Mouse (Mus musculus): Measurements from ENCODE around the gene Ambra1.

Ambra1 gene

DNA sequence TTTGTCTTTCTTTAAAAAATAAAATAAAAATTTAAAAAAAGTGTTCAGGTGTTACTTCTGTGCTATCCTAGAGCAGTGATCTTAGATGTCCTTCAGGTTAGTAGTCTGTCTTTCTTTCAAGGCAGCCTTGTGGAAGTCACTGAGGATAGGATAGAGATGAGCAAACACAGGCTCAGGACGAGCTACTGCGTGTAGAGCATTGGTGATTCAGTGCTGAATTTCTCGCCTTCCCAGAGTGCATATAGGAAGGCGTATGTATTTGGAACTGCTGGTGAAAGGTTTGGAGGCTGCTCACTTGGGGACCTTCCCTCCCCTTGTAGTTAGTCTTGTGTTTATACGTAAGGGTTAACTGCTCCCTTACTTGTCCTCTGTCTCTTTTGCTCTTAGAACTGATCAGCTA, 5.3 kb downstream of the Ambra1 start:
- DNase-seq (ENCODE audit: low read depth, low spot score) = no peak

DNA sequence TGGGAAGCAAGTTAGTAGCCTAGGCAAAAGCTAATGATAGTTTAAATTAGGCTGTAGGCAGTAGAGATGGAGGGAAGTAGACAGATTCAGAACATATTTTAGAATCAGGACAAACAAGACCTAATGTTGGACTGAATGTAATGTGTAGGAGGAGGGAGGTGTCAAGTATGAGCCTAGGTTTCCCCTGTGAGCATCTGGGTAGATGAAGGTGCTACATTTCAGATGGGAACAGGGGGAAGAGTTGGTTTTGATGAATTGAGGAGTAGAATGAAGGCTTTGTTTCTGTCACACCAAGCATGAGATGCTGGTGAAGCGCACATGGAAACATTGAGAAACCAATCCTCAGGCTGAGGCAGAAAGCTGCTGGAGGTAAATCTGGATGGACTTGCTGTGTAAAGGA, 9.7 kb downstream of the Ambra1 start:
- peak; percentile 61 for DNase-seq (ENCODE audit: low read depth, low spot score)

- no peak for DNase-seq (ENCODE audit: low read depth, low spot score)
Observed at GRCm38 (mm10) chr2:91744686-91745085, 14.8 kb downstream of the Ambra1 start.

DNA sequence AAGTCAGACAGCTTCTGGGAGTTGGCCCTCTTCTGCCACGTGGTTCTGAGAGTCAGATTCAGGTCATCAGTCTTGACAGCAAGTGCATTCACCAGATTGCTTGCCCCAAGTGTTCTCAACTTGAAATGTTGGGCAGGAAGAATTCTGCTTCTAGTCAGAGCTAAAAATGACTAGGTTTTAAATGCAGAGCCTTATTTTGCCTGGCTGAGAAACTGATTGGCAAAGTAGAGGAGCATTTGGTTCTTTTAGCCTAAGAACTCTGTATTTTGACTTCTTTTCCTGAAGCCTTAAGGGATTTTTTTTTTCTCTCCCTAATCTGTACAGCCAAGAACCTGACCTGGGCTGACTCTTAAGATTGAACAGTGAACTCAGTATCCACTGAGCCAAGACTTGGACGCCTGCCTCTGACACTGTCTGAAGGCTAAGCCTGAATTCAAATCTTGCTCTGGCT, 19.9 kb downstream of the Ambra1 start:
- peak; percentile 67 for DNase-seq (ENCODE audit: low read depth, low spot score)

DNA sequence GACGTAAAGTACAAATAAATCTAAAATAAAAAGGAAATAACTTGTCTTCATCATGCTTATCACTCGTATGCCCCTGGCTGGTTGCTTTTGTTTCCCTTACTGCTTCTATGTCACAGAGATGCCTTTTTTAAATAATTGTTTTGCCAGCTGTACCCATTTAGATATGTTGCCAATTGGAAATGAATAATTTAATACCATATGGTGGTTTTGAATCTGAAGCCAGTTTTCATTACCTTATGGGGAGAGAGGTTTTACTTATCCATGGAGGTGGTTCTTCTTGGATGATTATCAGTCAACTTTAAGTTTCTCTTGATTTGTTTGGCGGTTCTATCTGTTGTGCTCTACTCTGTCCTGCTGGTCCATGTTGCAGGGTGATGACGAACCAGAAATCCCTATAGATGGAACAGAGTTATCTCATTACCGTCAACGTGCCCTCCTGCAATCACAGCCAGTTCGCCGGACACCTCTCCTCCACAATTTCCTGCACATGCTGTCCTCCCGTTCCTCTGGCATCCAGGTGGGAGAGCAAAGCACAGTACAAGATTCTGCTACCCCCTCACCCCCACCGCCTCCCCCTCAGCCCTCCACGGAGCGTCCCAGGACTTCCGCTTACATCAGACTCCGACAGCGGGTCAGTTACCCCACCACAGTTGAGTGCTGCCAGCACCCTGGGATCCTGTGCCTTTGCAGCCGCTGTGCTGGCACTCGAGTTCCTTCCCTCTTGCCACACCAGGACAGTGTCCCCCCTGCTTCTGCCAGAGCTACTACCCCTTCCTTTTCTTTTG, 42.2 kb downstream of the Ambra1 start:
- peak; percentile 69 for DNase-seq (ENCODE audit: low read depth, low spot score)

GRCm38 (mm10) chr2:91773309-91773708, 43.4 kb downstream of the Ambra1 start:
- DNase-seq (ENCODE audit: low read depth, low spot score) = peak; percentile 37

GRCm38 (mm10) chr2:91779166-91779565, 49.2 kb downstream of the Ambra1 start:
- peak; percentile 85 for DNase-seq (ENCODE audit: low read depth, low spot score)

GRCm38 (mm10) chr2:91791621-91792020, 61.7 kb downstream of the Ambra1 start:
- peak; percentile 74 for DNase-seq (ENCODE audit: low read depth, low spot score)

GRCm38 (mm10) chr2:91792346-91792745, 62.4 kb downstream of the Ambra1 start:
- DNase-seq (ENCODE audit: low read depth, low spot score) = peak; percentile 27

GRCm38 (mm10) chr2:91794466-91794865, 64.5 kb downstream of the Ambra1 start:
- DNase-seq (ENCODE audit: low read depth, low spot score) = no peak

DNA sequence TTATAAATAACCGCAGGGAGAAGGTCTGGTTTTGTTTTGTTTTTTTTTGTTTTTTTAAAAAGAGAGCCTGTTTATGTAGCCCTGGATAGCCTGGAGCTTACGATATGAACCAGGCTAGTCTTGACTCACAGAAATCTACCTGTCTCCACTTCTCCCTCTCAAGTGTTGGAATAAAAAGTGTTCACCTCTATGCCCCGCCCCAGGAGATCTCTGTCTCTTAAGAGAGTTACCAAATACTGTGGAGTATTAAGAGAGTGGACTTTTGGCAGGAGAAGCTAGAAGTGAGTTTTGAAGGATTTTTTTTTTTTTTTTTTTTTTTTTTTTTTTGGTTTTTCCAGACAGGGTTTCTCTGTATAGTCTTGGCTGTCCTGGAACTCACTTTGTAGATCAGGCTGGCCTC, 65.2 kb downstream of the Ambra1 start:
- no peak for DNase-seq (ENCODE audit: low read depth, low spot score)

- DNase-seq (ENCODE audit: low read depth, low spot score) = peak; percentile 50
Observed at GRCm38 (mm10) chr2:91811433-91811832, 81.5 kb downstream of the Ambra1 start.

GRCm38 (mm10) chr2:91816741-91817140, 86.8 kb downstream of the Ambra1 start:
- DNase-seq (ENCODE audit: low read depth, low spot score) = no peak

GRCm38 (mm10) chr2:91832227-91832626, 102.3 kb downstream of the Ambra1 start:
- no peak for DNase-seq (ENCODE audit: low read depth, low spot score)

DNA sequence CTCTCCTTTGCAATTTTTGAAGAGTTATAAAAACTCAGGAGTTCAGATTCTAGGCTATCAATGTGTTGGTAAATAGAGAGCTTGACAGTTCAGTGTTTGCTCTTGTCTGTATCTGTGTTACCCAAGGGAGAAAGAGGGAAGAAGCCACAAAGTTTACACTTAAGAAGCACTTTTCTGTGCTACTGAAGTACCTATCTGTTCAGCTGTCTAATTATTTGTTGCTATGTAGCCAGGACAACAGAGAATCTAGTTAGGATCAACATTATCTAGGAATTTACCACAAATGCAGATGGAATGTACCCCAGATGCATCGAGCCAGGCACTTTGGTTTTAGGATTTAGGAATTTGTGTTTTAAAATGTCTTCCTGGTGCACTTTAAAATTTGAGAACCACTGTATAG, 104.3 kb downstream of the Ambra1 start:
- DNase-seq (ENCODE audit: low read depth, low spot score) = no peak

- DNase-seq (ENCODE audit: low read depth, low spot score) = no peak
Observed at GRCm38 (mm10) chr2:91835031-91835430, 105.1 kb downstream of the Ambra1 start.

DNA sequence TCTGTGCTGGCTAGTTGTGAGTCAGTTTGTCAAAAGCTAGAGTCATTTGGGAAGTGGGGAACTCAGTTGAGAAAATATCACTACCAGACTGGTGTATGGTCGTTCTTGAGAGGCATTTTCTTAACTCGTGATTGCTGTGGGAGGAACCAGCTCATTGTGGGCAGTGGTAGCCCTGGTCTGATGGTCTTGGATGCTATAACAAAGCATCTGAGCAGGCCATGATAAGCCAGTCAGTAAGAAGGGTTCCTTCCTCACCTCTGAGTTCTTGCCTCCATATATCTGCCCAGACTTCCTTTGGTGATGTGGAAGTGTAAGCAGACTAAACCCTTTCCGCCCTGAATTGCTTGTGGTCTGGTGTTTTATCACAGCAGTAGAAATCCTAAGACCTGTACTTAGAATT, 105.7 kb downstream of the Ambra1 start:
- DNase-seq (ENCODE audit: low read depth, low spot score) = no peak

GRCm38 (mm10) chr2:91844085-91844484, 114.2 kb downstream of the Ambra1 start:
- peak; percentile 75 for DNase-seq (ENCODE audit: low read depth, low spot score)

DNA sequence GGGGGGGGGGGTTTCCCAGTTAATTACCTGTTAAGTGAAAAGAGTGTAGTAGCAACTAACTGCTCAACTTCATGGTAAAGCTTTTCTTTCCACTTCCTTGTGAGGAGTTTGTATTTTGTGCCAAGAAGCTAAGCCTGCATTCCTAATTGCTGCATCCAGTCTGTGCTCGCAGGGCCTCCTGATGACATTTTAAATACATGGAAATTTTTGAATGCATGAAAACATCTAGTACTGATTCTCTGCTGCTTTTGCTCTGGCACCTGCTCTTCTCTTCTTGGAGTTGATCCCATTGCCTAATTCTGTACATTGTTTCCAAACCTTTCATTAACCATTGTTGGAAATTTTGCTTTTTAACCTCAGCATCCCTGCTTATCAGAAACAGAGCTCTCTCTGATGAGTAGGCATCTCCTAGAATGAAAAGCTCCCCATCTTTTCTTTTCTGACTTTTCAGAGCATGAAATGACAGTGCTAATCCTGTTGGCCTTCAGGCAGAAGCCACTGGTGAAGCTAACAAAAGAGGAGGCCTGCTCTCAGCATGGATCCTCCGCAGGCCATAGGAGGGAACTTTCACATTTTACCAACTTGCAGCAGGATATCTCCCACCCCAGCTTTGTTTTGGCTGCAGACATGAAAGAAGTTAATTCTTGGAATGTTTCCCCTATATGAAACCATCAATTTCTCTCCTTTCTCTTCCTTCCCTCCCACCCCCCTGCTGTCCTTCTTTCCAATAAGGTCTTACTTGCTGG, 122.7 kb downstream of the Ambra1 start:
- DNase-seq (ENCODE audit: low read depth, low spot score) = peak; percentile 68

DNA sequence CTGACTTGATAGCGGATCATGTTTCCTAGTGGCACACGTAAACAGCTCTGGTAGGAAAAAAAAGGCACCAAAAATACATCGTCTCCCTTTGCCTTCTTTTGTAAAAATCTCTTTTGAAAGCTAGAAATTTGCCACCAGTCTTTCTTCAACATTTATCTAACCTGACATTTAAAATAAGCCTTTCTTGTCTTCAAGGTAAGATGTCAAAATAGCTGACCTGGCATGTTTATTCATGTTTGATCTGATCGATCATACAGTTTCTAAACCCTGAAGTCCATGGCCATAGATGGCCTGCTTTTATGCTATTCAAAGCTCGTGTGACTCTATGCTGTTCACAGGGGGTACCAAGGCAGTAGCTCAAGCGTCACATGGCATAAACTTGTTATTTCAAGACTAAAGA, 124.6 kb downstream of the Ambra1 start:
- DNase-seq (ENCODE audit: low read depth, low spot score) = no peak

- DNase-seq (ENCODE audit: low read depth, low spot score) = no peak
Observed at GRCm38 (mm10) chr2:91856958-91857357, 127.0 kb downstream of the Ambra1 start.

GRCm38 (mm10) chr2:91859423-91859822, 129.5 kb downstream of the Ambra1 start:
- peak; percentile 67 for DNase-seq (ENCODE audit: low read depth, low spot score)

DNA sequence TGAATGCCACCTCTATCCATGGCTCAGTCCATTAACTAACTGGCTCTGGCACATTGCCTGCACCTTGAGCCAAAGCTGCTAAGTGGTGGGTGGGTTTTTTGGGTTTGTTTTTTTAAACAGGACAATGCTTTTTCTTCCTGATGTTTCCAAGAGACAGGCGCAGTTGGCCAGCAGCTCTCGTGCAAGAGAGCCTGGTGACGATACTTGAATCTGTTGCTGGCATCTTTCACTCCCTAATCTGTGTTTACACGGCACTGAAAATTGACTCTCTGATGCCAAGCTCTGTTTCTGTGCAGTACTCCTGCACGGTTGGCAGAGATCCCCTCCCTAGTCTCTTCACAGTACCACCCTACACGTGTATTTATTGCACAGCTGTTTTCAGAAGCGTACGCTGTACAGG, 140.8 kb downstream of the Ambra1 start:
- DNase-seq (ENCODE audit: low read depth, low spot score) = peak; percentile 83
